Mouse (Mus musculus): ENCODE measurements around the gene Gstt1.

- no peak for TF ChIP-seq CTCF (IDR thresholded peaks at IDR 0.05)
- TF ChIP-seq EP300 (IDR thresholded peaks at IDR 0.05) = no peak
Measured at GRCm38 (mm10) chr10:75785442-75785841, 12.9 kb downstream of the Gstt1 start.

All from lung, postnatal 0 days (tissue).